Mouse (Mus musculus) embryonic fibroblast, embryonic 13.5 days (primary cell): ENCODE results near the gene Tbc1d5. TPM values are rescaled to one million over a fixed set of nuclear protein-coding genes. Genes with fewer than 3 reads are reported as not detected.

Experiments used
- H3K27ac ChIP-seq: 2 replicates; pipeline ENCODE4 v1.5.1; 2012; ENCODE audit warnings: low read length, control low read depth, inconsistent platforms; ENCODE audit not compliant: insufficient read depth
- H3K4me1 ChIP-seq: 2 replicates; pipeline ENCODE4 v1.6.1; 2011; ENCODE audit warnings: low read length; ENCODE audit not compliant: control insufficient read depth, insufficient read depth
- H3K4me3 ChIP-seq: 2 replicates; pipeline ENCODE4 v1.5.1; 2011; ENCODE audit warnings: mild to moderate bottlenecking, control low read depth, low read length; ENCODE audit not compliant: insufficient read depth
- CTCF ChIP-seq: IDR thresholded peaks from 2 replicates; pipeline ENCODE4 v1.5.1; 2011; ENCODE audit warnings: mild to moderate bottlenecking, control low read depth, low read length, moderate library complexity, borderline replicate concordance; ENCODE audit not compliant: insufficient read depth
- POLR2A ChIP-seq: IDR thresholded peaks from 2 replicates; pipeline ENCODE4 v1.6.1; 2011; ENCODE audit warnings: low read depth, mild to moderate bottlenecking, control low read depth, low read length, moderate library complexity
- polyA plus RNA-seq: library from polyadenylated mRNA; stranded (reverse); fragments of >200 nt; gene quantifications from 2 replicates; pipeline ENCODE4 v1.2.4, GENCODE M21; 2011; ENCODE audit warnings: low read depth; ENCODE audit not compliant: missing spikeins, insufficient read length

Tbc1d5 gene
- polyA plus RNA-seq, 1 experiment, result 22.3 TPM

GRCm38 (mm10) chr17:50740804-50741203, 438.3 kb downstream of the Tbc1d5 start:
- no peak for TF ChIP-seq CTCF
- TF ChIP-seq POLR2A, result no peak
- Histone ChIP-seq H3K4me1 (no peaks in the 10 kb centered on the region), H3K27ac (no peak overlapping the region), H3K4me3 (no peak overlapping the region)

GRCm38 (mm10) chr17:50738476-50738875, 440.7 kb downstream of the Tbc1d5 start:
- no peak overlapping the region for H3K27ac ChIP-seq
- H3K4me1 ChIP-seq, result no peaks in the 10 kb centered on the region
- no peak overlapping the region for H3K4me3 ChIP-seq
- TF ChIP-seq POLR2A (no peak), CTCF (no peak)

- Histone ChIP-seq H3K4me1 (no peaks in the 10 kb centered on the region), H3K27ac (no peak overlapping the region), H3K4me3 (no peak overlapping the region)
- TF ChIP-seq POLR2A, result no peak
- TF ChIP-seq CTCF, result no peak
Measured at GRCm38 (mm10) chr17:50737068-50737467, 442.1 kb downstream of the Tbc1d5 start.

- Histone ChIP-seq H3K27ac (no peak overlapping the region), H3K4me3 (no peak overlapping the region), H3K4me1 (no peaks in the 10 kb centered on the region)
- TF ChIP-seq CTCF, result no peak
- no peak for TF ChIP-seq POLR2A
Measured at GRCm38 (mm10) chr17:50735955-50736533, 443.1 kb downstream of the Tbc1d5 start.

GRCm38 (mm10) chr17:50735382-50735954, 443.7 kb downstream of the Tbc1d5 start:
- TF ChIP-seq CTCF (no peak), POLR2A (no peak)
- H3K27ac ChIP-seq, result no peak overlapping the region
- no peaks in the 10 kb centered on the region for H3K4me1 ChIP-seq
- no peak overlapping the region for H3K4me3 ChIP-seq

- no peak overlapping the region for H3K4me3 ChIP-seq
- no peak for TF ChIP-seq POLR2A
- no peak for TF ChIP-seq CTCF
- no peak overlapping the region for H3K27ac ChIP-seq
- no peaks in the 10 kb centered on the region for H3K4me1 ChIP-seq
Measured at GRCm38 (mm10) chr17:50734781-50735180, 444.4 kb downstream of the Tbc1d5 start.

GRCm38 (mm10) chr17:50733390-50733789, 445.8 kb downstream of the Tbc1d5 start:
- Histone ChIP-seq H3K27ac (no peak overlapping the region), H3K4me3 (no peak overlapping the region), H3K4me1 (no peaks in the 10 kb centered on the region)
- no peak for TF ChIP-seq POLR2A
- TF ChIP-seq CTCF, result no peak

GRCm38 (mm10) chr17:50731876-50732275, 447.3 kb downstream of the Tbc1d5 start:
- Histone ChIP-seq H3K4me3 (no peak overlapping the region), H3K4me1 (no peaks in the 10 kb centered on the region), H3K27ac (no peak overlapping the region)
- TF ChIP-seq POLR2A, result no peak

GRCm38 (mm10) chr17:50730896-50731295, 448.3 kb downstream of the Tbc1d5 start:
- TF ChIP-seq POLR2A, result no peak
- no peak for TF ChIP-seq CTCF
- no peak overlapping the region for H3K4me3 ChIP-seq
- no peaks in the 10 kb centered on the region for H3K4me1 ChIP-seq
- no peak overlapping the region for H3K27ac ChIP-seq

- H3K4me3 ChIP-seq, result no peak overlapping the region
- no peak overlapping the region for H3K27ac ChIP-seq
- H3K4me1 ChIP-seq, result no peaks in the 10 kb centered on the region
- TF ChIP-seq POLR2A, result no peak
- TF ChIP-seq CTCF, result no peak
Measured at GRCm38 (mm10) chr17:50729577-50729976, 449.6 kb downstream of the Tbc1d5 start.
